Mouse (Mus musculus) embryonic facial prominence, embryonic 14.5 days (tissue): Measurements from ENCODE around the gene Atp13a1. TPM values are rescaled to one million over a fixed set of nuclear protein-coding genes. Genes with fewer than 3 reads are reported as not detected.

Experiments used
- ATAC-seq: fragments of 200-750 bp; cut with Nextera tagmentation; 2 replicates; pipeline ENCODE4 v1.8.0; 2017; ENCODE audit warnings: low read depth, moderate number of reproducible peaks, moderate TSS enrichment
- DNase-seq: peaks from one replicate; pipeline ENCODE4 v3.0.0-alpha.2; 2015; ENCODE audit warnings: low spot score
- H3K27ac ChIP-seq: fragments of 300-500 bp; sonication (generic); replicated peaks from 2 replicates; pipeline ENCODE4 v1.5.1; 2014; ENCODE audit warnings: low read depth, mild to moderate bottlenecking, low read length, moderate library complexity
- H3K27me3 ChIP-seq: fragments of 300-500 bp; sonication (generic); replicated peaks from 2 replicates; pipeline ENCODE4 v1.6.1; 2014; ENCODE audit warnings: low read length; ENCODE audit not compliant: control insufficient read depth, insufficient read depth
- H3K36me3 ChIP-seq: fragments of 300-500 bp; sonication (generic); 2 replicates; pipeline ENCODE4 v1.6.1; 2014; ENCODE audit warnings: low read length, mixed read lengths; ENCODE audit not compliant: control insufficient read depth, insufficient read depth
- H3K4me1 ChIP-seq: fragments of 300-500 bp; sonication (generic); 2 replicates; pipeline ENCODE4 v1.6.1; 2014; ENCODE audit warnings: antibody characterized with exemption, low read length; ENCODE audit not compliant: control insufficient read depth, insufficient read depth
- H3K4me2 ChIP-seq: fragments of 300-500 bp; sonication (generic); 2 replicates; pipeline ENCODE4 v1.6.1; 2014; ENCODE audit warnings: low read depth, mild to moderate bottlenecking, low read length, moderate library complexity, mixed read lengths
- H3K4me3 ChIP-seq: fragments of 300-500 bp; sonication (generic); 2 replicates; pipeline ENCODE4 v1.5.1; 2014; ENCODE audit warnings: low read depth, mild to moderate bottlenecking, low read length
- H3K9ac ChIP-seq: fragments of 300-500 bp; sonication (generic); 2 replicates; pipeline ENCODE4 v1.6.1; 2014; ENCODE audit warnings: low read depth, mild to moderate bottlenecking, low read length, moderate library complexity, mixed read lengths
- H3K9me3 ChIP-seq: fragments of 300-500 bp; sonication (generic); 2 replicates; pipeline ENCODE4 v1.6.1; 2016; ENCODE audit warnings: low read length; ENCODE audit not compliant: control insufficient read depth
- WGBS: fragments of 180-500 bp; shearing (Covaris S2); extraction: QIAGEN DNeasy Blood & Tissue Kit; methylation state at CpG from one replicate; pipeline ENCODE4 v1.1.7; 2014; 5-methylcytosine and 5-hydroxymethylcytosine counted together
- polyA plus RNA-seq: library from polyadenylated mRNA; unstranded; fragments of >200 nt; fragmentation: Nextera tagmentation; extraction: Ambion mirVana; gene quantifications from 2 replicates; pipeline ENCODE4 v1.2.1, GENCODE M21; 2014

Atp13a1 gene
- polyA plus RNA-seq, 1 experiment from 2014 or later: 41.8 TPM

- no peak for ATAC-seq
- no peak overlapping the region for H3K9ac ChIP-seq
- H3K36me3 ChIP-seq: peaks cover 60% of the 10 kb centered on the region
- WGBS: 98% methylated on average over 3 of the region's 3 CpGs
- H3K4me1 ChIP-seq: peaks cover 17% of the 10 kb centered on the region
- H3K4me3 ChIP-seq: no peak overlapping the region
- no peak overlapping the region for H3K4me2 ChIP-seq
- no peaks in the 10 kb centered on the region for H3K27me3 ChIP-seq
- no peak for DNase-seq
- no peak overlapping the region for H3K27ac ChIP-seq
- H3K9me3 ChIP-seq: no peaks in the 10 kb centered on the region
These were observed 3.1 kb downstream of the Atp13a1 start for GRCm38 (mm10) chr8:69794096-69794495.

- Histone ChIP-seq H3K27me3 (no peaks in the 10 kb centered on the region), H3K4me1 (peaks cover 15% of the 10 kb centered on the region), H3K4me2 (no peak overlapping the region), H3K9me3 (no peaks in the 10 kb centered on the region), H3K36me3 (peaks cover 68% of the 10 kb centered on the region), H3K9ac (no peak overlapping the region), H3K27ac (no peak overlapping the region), H3K4me3 (no peak overlapping the region)
- WGBS: 93% methylated on average over 6 of the region's 6 CpGs
- ATAC-seq: no peak
- no peak for DNase-seq
These were observed 3.9 kb downstream of the Atp13a1 start for GRCm38 (mm10) chr8:69794901-69795300.

GRCm38 (mm10) chr8:69796721-69797345, 5.9 kb downstream of the Atp13a1 start:
- no peak overlapping the region for H3K4me2 ChIP-seq
- WGBS: 94% methylated on average over 16 of the region's 16 CpGs
- no peaks in the 10 kb centered on the region for H3K9me3 ChIP-seq
- no peak for ATAC-seq
- H3K4me3 ChIP-seq: no peak overlapping the region
- H3K4me1 ChIP-seq: peaks cover 10% of the 10 kb centered on the region
- DNase-seq: no peak
- H3K27me3 ChIP-seq: no peaks in the 10 kb centered on the region
- peaks cover 88% of the 10 kb centered on the region for H3K36me3 ChIP-seq
- no peak overlapping the region for H3K27ac ChIP-seq
- H3K9ac ChIP-seq: no peak overlapping the region

GRCm38 (mm10) chr8:69797661-69798060, 6.7 kb downstream of the Atp13a1 start:
- DNase-seq (no peak), ATAC-seq (no peak)
- peaks cover 3% of the 10 kb centered on the region; the same call in 1 of the 2 replicates for H3K4me1 ChIP-seq
- no peak overlapping the region for H3K4me2 ChIP-seq
- H3K27ac ChIP-seq: no peak overlapping the region
- H3K4me3 ChIP-seq: no peak overlapping the region
- H3K27me3 ChIP-seq: no peaks in the 10 kb centered on the region
- no peak overlapping the region for H3K9ac ChIP-seq
- H3K9me3 ChIP-seq: no peaks in the 10 kb centered on the region
- peaks cover 96% of the 10 kb centered on the region for H3K36me3 ChIP-seq
- 95% methylated on average over 10 of the region's 10 CpGs for WGBS

- no peak for ATAC-seq
- Histone ChIP-seq H3K27ac (no peak overlapping the region), H3K4me3 (no peak overlapping the region), H3K4me1 (no peaks in the 10 kb centered on the region), H3K4me2 (no peak overlapping the region), H3K36me3 (peaks cover 100% of the 10 kb centered on the region), H3K9ac (no peak overlapping the region), H3K9me3 (no peaks in the 10 kb centered on the region), H3K27me3 (no peaks in the 10 kb centered on the region)
- WGBS: 90% methylated on average over 8 of the region's 8 CpGs
- no peak for DNase-seq
These were observed 8.3 kb downstream of the Atp13a1 start for GRCm38 (mm10) chr8:69799261-69799660.

GRCm38 (mm10) chr8:69799946-69800345, 9.0 kb downstream of the Atp13a1 start:
- H3K27me3 ChIP-seq: no peaks in the 10 kb centered on the region
- H3K27ac ChIP-seq: no peak overlapping the region
- no peak overlapping the region for H3K9ac ChIP-seq
- 86% methylated on average over 5 of the region's 5 CpGs for WGBS
- ATAC-seq: no peak
- H3K4me1 ChIP-seq: no peaks in the 10 kb centered on the region
- no peak overlapping the region for H3K4me2 ChIP-seq
- DNase-seq: no peak
- H3K9me3 ChIP-seq: no peaks in the 10 kb centered on the region
- no peak overlapping the region for H3K4me3 ChIP-seq
- peaks cover 100% of the 10 kb centered on the region for H3K36me3 ChIP-seq

- ATAC-seq: no peak
- WGBS: 84% methylated on average over 4 of the region's 4 CpGs
- no peaks in the 10 kb centered on the region for H3K27me3 ChIP-seq
- H3K9me3 ChIP-seq: no peaks in the 10 kb centered on the region
- DNase-seq: no peak
- H3K4me3 ChIP-seq: no peak overlapping the region
- H3K27ac ChIP-seq: no peak overlapping the region
- H3K36me3 ChIP-seq: peaks cover 100% of the 10 kb centered on the region
- H3K4me1 ChIP-seq: no peaks in the 10 kb centered on the region
- no peak overlapping the region for H3K4me2 ChIP-seq
- H3K9ac ChIP-seq: no peak overlapping the region
These were observed 10.8 kb downstream of the Atp13a1 start for GRCm38 (mm10) chr8:69801796-69802195.

GRCm38 (mm10) chr8:69802216-69802615, 11.3 kb downstream of the Atp13a1 start:
- ATAC-seq (no peak), DNase-seq (no peak)
- peaks cover 100% of the 10 kb centered on the region for H3K36me3 ChIP-seq
- no peak overlapping the region for H3K27ac ChIP-seq
- no peak overlapping the region for H3K4me2 ChIP-seq
- H3K4me3 ChIP-seq: no peak overlapping the region
- H3K4me1 ChIP-seq: no peaks in the 10 kb centered on the region
- no peak overlapping the region for H3K9ac ChIP-seq
- no peaks in the 10 kb centered on the region for H3K9me3 ChIP-seq
- H3K27me3 ChIP-seq: no peaks in the 10 kb centered on the region

- 96% methylated on average over 7 of the region's 7 CpGs for WGBS
- H3K27me3 ChIP-seq: no peaks in the 10 kb centered on the region
- H3K36me3 ChIP-seq: peaks cover 96% of the 10 kb centered on the region
- no peak overlapping the region for H3K4me3 ChIP-seq
- no peaks in the 10 kb centered on the region for H3K9me3 ChIP-seq
- no peak for DNase-seq
- no peak overlapping the region for H3K9ac ChIP-seq
- no peaks in the 10 kb centered on the region for H3K4me1 ChIP-seq
- no peak overlapping the region for H3K27ac ChIP-seq
- no peak for ATAC-seq
- no peak overlapping the region for H3K4me2 ChIP-seq
These were observed 12.4 kb downstream of the Atp13a1 start for GRCm38 (mm10) chr8:69803366-69803765.
